Mouse (Mus musculus) hematopoietic stem cell, adult 5-6 weeks (primary cell): ENCODE measurements around the gene Erv3. TPM values are rescaled to one million over a fixed set of nuclear protein-coding genes. Genes with fewer than 3 reads are reported as not detected.
A peak's percentile ranks its signal among the peaks of the same experiment; 100 is the strongest.

Source experiments
- ATAC-seq, 2 experiments: fragments of 125-278 bp in 1 of 2; replicated peaks in 1 of 2; 2 replicates each; pipeline ENCODE4 v1.8.0; 2016 to 2017; ENCODE audit warnings: inconsistent platforms in 2 of 2, mild to moderate bottlenecking in 2 of 2, moderate number of reproducible peaks in 2 of 2, low read depth in 1 of 2, moderate TSS enrichment in 1 of 2; ENCODE audit not compliant: low FRiP score in 2 of 2, poor library complexity in 2 of 2, severe bottlenecking in 2 of 2, insufficient read depth in 1 of 2, low TSS enrichment in 1 of 2
- total RNA-seq: library from RNA; stranded (forward); fragments of 172-1452, 232-1000 nt; gene quantifications from 2 replicates; pipeline ENCODE4 v1.2.3, GENCODE M21; 2017

The Erv3 gene
- total RNA-seq, 1 experiment from 2014 or later, result not detected

DNA sequence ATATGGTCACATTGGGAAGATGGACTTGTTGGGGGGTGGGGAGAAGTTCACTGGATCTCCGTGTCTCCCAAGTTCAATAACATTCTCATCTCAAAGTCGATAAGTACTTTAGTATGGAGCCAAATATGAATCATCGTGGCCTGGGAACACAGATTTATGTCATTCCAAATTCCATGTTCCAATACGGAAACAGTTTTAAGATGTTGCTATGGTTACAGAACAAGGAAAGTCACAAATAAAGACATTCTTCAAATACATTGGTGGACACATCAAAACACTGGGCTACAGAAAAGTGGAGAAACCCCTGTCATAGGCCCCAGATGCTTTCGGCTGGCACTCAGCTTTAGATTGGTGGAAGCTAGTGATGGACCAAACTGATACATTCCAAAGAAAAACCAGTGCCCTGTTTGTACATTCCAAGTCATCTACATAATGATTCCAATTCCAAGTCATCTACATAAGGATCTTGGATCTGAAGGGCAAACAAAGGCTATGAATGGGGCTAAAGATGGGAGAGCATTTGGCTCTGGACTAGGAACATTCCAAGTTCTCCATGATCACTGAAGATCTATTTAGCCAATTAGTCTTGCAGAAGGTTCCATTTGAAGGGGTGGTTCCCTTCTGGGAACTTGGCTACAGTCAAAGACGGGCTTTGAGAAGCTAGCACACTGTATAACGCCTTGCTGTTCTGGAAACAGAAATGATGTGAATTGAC is 17.2 kb upstream of the Erv3 start:
- ATAC-seq, result no peak

DNA sequence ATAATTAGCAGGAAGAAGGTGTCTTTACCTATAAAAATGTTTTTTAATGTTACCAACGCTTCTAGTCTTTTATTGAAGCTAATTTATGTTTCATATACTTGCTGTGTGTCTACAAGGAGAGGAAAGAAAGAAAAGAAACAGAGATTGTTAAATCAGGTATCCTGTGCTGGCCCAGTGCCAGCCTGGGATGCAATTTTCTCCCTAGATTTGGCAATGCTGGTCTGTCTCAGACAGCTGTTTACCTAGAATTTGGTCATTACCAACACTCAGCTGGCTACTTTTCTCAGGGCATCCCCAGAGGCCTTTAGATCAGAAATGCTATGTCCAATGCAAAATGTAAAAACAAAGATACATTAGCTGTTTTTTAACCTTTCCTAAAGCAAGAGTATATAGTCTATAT is 13.8 kb upstream of the Erv3 start:
- ATAC-seq, result no peak

DNA sequence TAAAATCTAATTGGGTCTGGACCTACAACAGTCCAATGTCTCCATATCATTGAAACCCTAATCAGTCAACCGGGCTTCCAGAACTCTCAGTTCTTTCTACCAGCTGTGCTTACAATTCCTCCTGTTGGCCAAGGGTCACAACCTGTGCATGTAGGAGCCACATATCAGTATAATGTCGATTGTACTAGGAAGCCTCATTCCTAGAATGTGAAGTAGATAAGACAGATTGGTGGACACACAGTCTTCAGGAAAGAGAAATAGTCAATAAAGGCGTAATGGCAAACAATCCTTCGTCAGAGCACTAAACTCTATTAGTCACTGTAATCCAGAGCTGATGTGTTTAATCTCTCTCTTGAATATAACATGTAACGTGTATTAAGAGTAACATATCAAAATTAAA is 9.4 kb upstream of the Erv3 start:
- no peak for ATAC-seq

DNA sequence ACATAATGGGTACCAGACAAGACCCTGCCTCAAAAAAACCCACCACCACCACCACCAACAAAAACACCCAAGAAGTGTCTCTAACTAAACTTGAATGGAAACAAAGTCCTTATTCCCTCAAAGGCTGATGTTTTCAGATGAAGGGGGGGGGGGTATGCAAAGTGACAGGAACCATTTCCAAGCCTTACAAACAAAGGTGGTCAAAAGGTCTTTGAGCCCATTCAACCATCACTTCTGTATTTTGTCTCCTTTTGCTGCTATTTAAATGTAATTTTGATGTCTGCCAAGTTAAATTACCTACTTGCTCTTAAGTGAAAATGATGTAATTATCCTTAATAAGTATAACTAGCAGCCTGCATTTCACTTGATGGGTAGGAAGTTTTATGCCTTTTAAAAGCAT is 7.1 kb upstream of the Erv3 start:
- no peak for ATAC-seq

DNA sequence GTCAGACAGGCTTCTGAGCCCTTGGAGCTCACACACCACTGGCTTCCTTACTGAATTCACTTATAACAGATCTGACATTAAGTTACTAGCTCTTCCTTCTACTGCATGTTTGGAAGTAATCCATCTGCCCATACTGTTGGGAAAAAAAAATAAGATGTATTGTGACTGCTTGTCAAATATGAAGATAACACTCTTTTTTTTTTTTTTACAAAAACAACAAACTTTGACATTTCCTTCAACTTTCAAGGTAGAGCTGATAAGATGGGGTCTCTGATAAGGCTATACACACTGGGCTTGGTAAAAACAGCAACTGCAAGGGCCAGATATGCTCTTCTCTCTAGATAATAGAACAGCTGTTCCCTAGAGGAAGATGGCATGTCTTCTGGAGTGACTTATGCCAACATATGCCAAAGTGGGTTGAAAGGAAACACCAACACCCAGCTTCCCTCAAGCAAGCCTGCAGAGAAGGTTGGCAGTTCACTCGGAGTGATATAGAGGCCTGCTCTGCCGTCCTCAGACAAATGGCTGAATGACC is 4.8 kb upstream of the Erv3 start:
- ATAC-seq, result no peak

DNA sequence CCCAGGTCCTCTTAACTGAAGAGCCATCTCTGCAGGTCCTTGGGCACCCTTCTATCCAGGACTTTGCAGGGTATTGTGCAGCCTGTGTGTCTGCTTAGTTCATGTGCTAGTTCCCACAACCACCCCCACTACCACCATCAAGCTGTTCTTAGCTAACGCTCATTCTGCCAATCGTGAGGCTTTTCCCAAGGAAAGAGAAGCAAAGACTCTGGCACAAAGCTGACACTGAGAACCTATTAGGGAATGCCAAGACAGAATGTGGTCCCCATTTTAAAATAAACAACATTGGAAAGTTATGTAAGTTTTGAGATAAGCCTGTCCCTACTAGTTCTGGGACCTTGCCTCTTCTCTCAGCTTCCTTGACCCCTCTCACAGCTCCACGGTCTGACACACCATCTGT is 3.9 kb upstream of the Erv3 start:
- ATAC-seq, result no peak

DNA sequence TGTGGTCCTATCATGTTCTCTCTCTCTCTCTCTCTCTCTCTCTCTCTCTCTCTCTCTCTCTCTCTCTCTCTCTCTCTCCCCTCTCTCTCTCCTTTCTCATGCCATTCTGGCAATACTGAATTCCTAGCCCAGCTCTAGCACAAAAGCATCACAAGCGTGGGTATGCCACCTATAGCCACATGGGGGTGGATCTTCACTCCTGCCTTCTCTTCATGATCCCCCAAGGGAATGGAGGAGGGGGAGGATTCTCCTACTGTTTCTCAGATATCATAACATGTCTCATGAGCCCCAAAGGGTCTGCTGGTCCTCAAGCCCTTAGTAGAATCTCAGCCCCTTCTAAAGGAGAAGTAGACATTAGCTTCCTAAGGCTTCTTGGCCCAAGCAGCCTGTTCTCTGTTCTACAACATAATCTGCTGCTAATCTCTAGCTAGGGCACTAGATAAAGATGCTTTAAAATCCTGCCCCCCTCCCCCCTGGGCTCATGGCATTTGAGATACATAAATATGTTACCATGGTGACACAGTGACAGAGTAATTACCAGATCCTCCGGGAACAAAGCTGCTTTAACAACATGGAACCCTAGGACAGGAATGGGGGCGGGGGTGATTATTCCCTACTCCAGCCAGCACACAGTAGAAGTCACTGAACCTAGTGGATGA is 3.2 kb upstream of the Erv3 start:
- no peak for ATAC-seq

DNA sequence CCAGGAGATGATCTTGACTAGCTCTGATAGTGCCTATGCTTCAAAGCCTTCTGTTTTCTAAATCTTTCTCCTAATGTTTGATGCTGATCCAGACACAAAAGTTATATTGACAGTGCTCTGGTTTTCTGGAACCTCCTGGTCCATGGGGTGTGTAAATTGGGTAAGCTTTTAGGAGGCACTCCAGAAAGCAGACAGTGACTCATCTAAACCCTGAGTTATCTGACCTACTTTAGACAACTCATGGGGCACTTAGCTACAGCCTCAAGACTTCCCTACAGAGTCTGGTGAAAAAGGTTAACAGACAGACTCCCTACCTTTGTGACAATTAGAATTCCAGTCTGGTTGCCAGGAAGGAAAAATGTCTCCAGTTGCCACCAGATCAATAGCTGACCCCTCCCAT is 1.7 kb downstream of the Erv3 start:
- ATAC-seq, result no peak

DNA sequence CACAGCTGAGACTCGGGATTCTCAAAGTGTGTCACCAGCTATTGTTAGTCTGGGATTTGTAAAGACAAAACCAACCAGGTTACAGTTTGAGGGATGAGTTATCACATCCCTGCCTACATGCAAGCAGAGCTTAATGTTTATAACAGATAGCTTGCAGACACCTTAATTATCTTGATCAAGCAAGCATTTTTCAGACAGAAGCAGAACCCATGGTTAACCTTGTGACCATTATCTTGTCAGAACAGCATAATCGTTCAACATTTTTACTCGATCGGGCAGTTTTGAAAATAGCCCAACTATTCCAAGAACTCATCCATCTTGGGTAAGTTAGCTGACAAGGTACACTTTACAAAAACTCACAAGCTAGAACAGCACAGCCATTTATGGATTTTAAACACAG is 5.8 kb downstream of the Erv3 start:
- no peak for ATAC-seq

DNA sequence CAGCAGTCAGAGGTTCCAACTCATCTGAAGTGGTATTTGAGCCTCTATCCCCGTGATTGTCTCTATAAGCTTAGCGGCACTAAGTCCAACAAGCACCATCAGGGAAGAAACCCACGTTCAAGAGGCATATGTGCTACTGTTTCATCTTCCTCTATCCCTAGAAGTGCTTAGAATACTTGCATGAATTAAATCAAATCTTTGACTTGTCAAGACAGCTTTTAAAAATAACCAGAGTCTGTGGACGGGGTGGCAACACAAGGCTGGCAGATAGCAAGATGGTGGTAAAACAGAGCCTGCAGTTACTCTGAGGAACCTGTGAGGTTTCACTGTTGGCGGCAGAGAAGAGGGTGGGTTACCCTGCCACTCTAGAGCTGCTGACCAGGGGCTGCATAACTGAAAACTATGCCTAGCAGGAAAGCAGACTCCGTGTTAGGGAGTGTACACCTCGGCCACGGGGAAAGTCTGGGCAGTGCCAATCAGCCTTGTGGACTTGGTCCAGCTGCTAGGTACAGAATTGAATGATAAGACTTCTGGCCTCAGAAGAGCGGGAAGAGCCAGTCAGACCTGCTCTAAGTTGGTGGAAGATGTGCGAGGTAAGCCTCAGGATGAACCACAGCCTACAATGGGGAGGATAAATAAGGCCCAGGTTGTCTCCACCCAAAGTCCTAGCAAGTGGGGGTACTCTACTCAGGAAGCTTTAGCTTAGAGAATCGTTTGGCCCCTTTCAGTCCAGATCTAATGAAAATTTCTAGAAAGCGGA is 8.0 kb downstream of the Erv3 start:
- no peak for ATAC-seq

DNA sequence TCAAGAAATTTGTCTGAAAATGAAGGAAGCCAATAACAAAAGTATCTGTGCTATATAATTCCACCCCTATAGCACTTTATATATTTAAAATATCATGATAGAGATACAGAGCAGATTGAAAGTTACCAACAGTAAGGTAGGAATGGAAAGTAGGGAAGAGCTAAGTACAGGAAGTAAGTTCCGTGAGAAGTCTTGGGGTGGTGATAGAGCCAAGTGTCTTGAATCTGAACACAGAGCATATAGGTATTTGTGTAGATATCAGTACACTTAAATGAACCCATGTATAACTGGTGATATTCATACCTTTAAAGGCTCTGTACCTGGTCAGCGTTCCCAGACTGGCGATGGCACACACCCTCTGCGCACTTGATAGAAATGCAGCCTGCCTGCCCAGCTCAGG is 9.5 kb downstream of the Erv3 start:
- no peak for ATAC-seq

DNA sequence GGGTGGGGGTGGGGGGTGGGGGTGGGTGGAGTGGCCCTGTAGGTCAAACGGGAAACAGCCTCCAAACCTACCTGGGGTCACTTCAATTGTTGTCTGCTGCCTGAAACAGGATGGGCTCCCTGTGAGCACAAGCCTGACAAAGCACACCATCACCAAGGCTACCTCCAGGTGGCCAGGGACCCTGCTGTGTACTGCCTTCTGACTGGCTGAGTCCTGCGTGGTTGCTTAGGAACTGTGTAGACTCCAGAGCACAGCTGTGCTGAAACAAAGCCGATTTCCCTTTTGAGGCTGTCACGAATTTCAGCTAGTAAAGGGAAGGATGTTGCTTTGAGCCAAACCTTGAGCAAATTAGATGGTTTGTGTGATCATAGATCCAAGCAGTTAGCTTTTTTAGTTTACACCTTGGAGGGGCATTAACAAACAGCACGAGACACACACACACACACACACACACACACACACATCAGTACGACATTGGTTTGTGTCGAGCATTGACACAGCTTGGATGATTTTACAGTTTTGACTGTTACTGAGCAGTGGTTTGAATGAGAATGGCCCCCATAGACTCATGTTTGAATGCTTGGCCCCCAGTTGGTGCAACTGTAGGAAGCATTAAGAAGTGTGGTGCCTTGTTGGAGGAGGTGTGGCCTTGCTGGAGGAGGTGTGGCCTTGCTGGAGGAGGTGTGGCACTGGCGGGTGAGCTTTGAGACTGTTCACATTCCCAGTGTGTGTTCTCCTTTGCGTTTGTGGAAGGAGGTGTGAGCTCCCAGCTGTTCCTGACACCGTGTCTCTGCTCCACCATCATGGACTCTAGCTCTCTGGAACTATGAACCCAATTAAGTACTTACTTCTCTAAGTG is 11.8 kb downstream of the Erv3 start:
- peak; percentile 56 to 68 for ATAC-seq

DNA sequence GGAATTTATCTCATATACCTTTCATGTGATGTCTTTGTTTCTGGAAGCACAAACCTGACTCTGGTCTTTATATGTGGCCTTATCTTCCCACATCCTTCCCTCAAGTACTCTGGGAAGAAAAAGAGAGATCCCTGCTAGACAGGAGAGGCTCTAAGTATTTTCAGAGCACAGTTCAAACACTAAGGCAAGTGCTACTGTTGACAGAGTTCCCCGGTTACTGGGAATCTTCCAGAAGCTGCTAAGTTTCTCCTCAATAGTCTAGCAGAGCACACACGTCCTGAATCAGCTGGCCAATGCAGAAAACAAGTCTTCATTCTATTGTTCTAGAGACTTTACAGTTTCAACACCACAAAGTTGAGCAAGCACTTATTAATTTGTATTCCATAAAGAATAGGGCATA is 12.7 kb downstream of the Erv3 start:
- ATAC-seq, result no peak

DNA sequence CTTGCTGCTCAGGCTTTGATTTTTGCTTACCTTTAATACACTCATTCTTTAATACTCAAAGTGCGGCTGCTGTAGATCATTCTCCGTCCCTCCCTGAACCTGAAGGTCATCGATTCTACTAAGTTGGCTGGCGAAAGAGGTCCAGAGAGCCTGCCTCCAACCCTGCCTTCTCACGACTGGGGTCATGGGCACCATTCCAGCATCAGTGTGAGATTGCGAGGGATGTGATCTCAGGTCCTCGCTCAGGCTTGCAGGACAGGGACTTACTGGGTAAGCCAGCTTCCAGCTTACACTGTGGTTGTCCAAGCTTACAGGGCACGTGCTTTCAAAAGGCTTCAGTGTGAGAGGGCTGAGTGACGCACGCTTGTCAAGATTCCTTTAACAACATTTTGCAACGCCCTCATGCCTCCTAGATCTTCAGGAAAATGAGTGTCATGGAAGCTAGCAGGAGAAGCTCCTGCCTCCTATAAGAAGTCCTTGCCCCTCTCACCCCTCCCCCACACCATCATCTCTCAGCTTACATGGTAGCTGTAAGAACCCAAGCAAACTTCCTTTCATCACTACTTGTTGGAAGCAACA is 13.3 kb downstream of the Erv3 start:
- ATAC-seq, result no peak

DNA sequence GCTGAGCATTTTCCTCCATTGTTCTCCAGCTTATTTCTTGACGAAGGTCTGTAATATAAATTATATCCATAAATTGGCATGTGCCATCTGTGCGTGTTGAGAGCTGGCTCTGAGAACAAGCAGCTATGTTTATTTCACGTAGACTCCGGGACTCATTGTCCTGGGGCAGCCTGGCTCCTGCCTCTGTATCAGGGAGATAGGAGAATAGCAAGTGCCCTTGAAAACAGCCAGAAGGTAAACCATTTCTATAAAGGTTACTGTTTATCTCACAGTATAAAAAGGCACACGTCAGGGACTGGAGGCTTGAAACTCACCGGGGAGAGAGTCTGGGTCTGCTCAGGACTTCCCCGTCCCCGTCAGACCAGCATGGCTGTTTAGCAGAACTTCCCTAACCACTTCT is 13.9 kb downstream of the Erv3 start:
- ATAC-seq, result no peak

DNA sequence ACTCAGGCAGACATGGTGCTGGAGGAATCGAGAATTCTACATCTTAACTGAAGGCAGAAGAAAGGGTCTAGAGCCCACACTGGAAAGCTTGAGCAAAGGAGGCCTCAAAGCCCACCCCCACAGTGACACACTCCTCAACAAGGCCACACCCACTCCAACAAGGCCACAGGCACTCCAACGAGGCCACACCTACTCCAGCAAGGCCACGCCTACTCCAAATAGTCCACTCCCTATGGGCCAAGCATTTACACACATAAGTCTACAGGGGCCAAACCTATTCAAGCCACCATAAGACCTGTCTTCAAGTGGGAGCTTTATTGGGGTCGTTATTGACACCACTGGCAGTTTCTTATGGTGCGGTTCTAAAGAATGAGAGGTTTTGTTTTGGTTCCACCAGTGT is 17.0 kb downstream of the Erv3 start:
- ATAC-seq, result no peak

DNA sequence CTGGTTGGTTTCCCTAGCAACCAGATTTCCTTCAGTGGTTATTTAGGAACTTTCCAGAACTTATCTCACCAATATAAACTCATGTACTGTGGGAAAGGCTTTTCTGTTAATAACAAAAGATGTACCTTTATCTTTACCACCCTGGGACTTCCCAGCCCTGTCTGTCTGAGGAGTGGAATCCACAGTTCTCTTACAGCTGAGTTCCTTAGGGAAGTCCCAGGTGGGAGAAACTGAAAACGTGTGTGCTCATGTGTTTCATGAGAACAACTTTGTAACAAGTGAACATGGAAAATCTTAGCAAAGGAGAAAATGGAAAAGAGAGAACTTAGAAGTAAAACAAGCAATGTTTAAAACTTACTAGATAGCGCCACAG is 18.2 kb downstream of the Erv3 start:
- no peak for ATAC-seq
